Mouse (Mus musculus) kidney, adult 2 months (tissue): ENCODE measurements around the gene Lsp1.

Experiments
- CTCF ChIP-seq: fragments of 200-500 bp; conservative IDR thresholded peaks from 2 replicates; pipeline ENCODE4 v1.5.1; 2011; ENCODE audit warnings: low read depth, mild to moderate bottlenecking, control low read depth, low read length, moderate library complexity, mixed read lengths; ENCODE audit not compliant: insufficient read depth, insufficient read length
- POLR2A ChIP-seq: fragments of 200-500 bp; IDR thresholded peaks from one replicate; pipeline ENCODE4 v1.6.1; 2011; ENCODE audit warnings: low read depth, low read length, control low read depth

GRCm38 (mm10) chr7:142449038-142449617 lies 11.5 kb upstream of the Lsp1 start:
- no peak for TF ChIP-seq POLR2A
- TF ChIP-seq CTCF = no peak
